ENCODE assay signal across 9 mouse cellular contexts in the genomic region with DNA sequence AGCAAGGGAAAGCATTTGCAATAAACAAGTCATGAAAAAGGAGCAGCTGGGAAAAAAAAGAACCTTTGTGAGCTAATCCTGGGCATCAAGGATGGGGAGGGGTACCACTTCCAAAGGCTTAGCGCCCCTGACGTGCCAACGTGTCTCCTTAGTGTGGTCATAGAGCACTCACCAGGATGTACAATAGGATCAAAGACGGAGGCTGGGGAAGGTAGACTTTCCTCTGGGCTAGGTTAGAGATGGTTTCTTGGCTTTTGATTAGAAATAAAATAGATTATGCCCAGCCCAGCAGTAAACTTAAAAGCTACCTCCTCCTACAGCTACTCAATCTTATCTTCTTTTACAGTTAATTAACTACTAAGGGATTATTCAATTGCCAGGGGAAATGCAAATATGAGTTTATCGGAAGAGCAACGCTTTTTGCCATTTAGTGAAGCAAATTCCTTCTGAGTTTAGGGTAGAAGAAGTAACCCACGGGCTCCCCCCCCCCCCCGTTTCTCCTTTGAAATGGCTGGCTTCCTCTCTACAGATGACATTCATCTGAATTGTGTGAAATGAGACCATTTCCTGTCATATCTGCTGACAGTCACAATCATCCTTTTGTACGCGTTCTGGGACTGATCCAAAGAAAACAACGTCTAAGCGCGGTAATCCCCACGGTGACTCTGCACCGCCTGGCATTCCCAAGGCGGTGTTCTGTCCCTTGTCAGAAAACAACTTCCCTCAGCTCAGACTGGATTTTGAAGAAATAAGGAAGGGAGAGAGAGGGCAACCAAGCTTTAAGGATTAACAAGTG.
DNase-seq lines count a peak whose midpoint lies in the region; ATAC-seq and TF ChIP-seq lines count a peak whose summit lies in the region.
"Had no signal": no experiment of that assay in that cellular context is flagged by ENCODE, and none has a peak within 500 bp of the region (broad histone marks: within the 10 kb centered on the region; RNA-seq: fewer than 3 reads in every experiment).

No protein-coding gene starts in this region.

- WGBS in liver, postnatal 0 days (ENCODE audit: insufficient replicate concordance): 56% methylated on average over 16 of the region's 16 CpGs
- 62% methylated on average over 16 of the region's 16 CpGs for WGBS in liver, embryonic 11.5 days
- WGBS in forebrain, embryonic 16.5 days: 47% methylated on average over 16 of the region's 16 CpGs
- WGBS in intestine, embryonic 15.5 days: 51% methylated on average over 16 of the region's 16 CpGs

- peak; percentile 43; the same call in 1 of the 2 replicates for ATAC-seq in liver, postnatal 0 days
- no peak for ATAC-seq in liver, embryonic 11.5 days (replicated peaks; ENCODE audit: low FRiP score)
- peak; percentile 39 for ATAC-seq in forebrain, embryonic 16.5 days
- ATAC-seq in intestine, embryonic 15.5 days: peak; percentile 72

- H3K4me3 ChIP-seq in liver, postnatal 0 days (ENCODE audit: low read depth, low read length): no peak overlapping the region
- H3K4me3 ChIP-seq in liver, embryonic 11.5 days (ENCODE audit: low read depth, low read length): no peak overlapping the region
- no peak overlapping the region for H3K4me3 ChIP-seq in forebrain, embryonic 16.5 days (replicated peaks; ENCODE audit: low read length)
- no peak overlapping the region for H3K4me3 ChIP-seq in intestine, embryonic 15.5 days (replicated peaks)
- H3K4me3 ChIP-seq: megakaryocyte, embryonic 14.5 days had no signal

- no peak for TF ChIP-seq CTCF in liver, postnatal 0 days (IDR thresholded peaks at IDR 0.05; ENCODE audit: low read depth)

- H3K27ac ChIP-seq in liver, postnatal 0 days (ENCODE audit: low read depth): no peak overlapping the region
- H3K27ac ChIP-seq in liver, embryonic 11.5 days (ENCODE audit: low read depth, low read length): no peak overlapping the region
- peak overlapping the region; percentile 38; the same call in 1 of the 2 replicates for H3K27ac ChIP-seq in forebrain, embryonic 16.5 days (ENCODE audit: low read length)
- H3K27ac ChIP-seq in intestine, embryonic 15.5 days: no peak overlapping the region

- H3K4me2 ChIP-seq in liver, postnatal 0 days (ENCODE audit: low read depth, low read length): no peak overlapping the region
- no peak overlapping the region for H3K4me2 ChIP-seq in liver, embryonic 11.5 days
- H3K4me2 ChIP-seq in forebrain, embryonic 16.5 days (ENCODE audit: low read length): no peak overlapping the region; the same call in 1 of the 2 replicates
- H3K4me2 ChIP-seq in intestine, embryonic 15.5 days (replicated peaks): no peak overlapping the region

- peaks cover 3% of the 10 kb centered on the region; the same call in 1 of the 2 replicates for H3K36me3 ChIP-seq in liver, postnatal 0 days (replicated peaks; ENCODE audit: insufficient read depth, low read length)
- no peaks in the 10 kb centered on the region for H3K36me3 ChIP-seq in liver, embryonic 11.5 days (ENCODE audit: control insufficient read depth, insufficient read depth, low read length)
- peaks cover 2% of the 10 kb centered on the region; the same call in 1 of the 2 replicates for H3K36me3 ChIP-seq in forebrain, embryonic 16.5 days (ENCODE audit: control insufficient read depth, insufficient read depth)
- H3K36me3 ChIP-seq in intestine, embryonic 15.5 days: no peaks in the 10 kb centered on the region

- no peak; the same call in 1 of the 2 replicates for TF ChIP-seq EP300 in liver, postnatal 0 days (IDR thresholded peaks at IDR 0.05; ENCODE audit: low read depth)

- no peaks in the 10 kb centered on the region for H3K4me1 ChIP-seq in liver, postnatal 0 days (ENCODE audit: insufficient read depth)
- H3K4me1 ChIP-seq in liver, embryonic 11.5 days (replicated peaks; ENCODE audit: control insufficient read depth, insufficient read depth, low read length): no peaks in the 10 kb centered on the region; the same call in 1 of the 2 replicates
- peaks cover 12% of the 10 kb centered on the region for H3K4me1 ChIP-seq in forebrain, embryonic 16.5 days (replicated peaks; ENCODE audit: control insufficient read depth, insufficient read depth, low read length)
- no peaks in the 10 kb centered on the region for H3K4me1 ChIP-seq in intestine, embryonic 15.5 days (replicated peaks)
- H3K4me1 ChIP-seq: megakaryocyte, embryonic 14.5 days had no signal

- no peak overlapping the region for H3K9ac ChIP-seq in liver, postnatal 0 days (replicated peaks)
- H3K9ac ChIP-seq in liver, embryonic 11.5 days (ENCODE audit: low read depth, low read length): no peak overlapping the region
- H3K9ac ChIP-seq in forebrain, embryonic 16.5 days (replicated peaks; ENCODE audit: low read depth, low read length): no peak overlapping the region
- no peak overlapping the region for H3K9ac ChIP-seq in intestine, embryonic 15.5 days

- DNase-seq in liver, postnatal 0 days: no peak
- no peak for DNase-seq in liver, embryonic 11.5 days (ENCODE audit: low spot score)
- DNase-seq in naive thymus-derived CD4-positive, alpha-beta T cell, adult 2 months (ENCODE audit: low read depth): peak; percentile 62
- DNase-seq in thymus, postnatal 25 days: no peak
- DNase-seq in adrenal gland, adult 18-20 months (ENCODE audit: low spot score in 2 of 2): no peak
- DNase-seq in right cerebral cortex, postnatal 36 days (ENCODE audit: low spot score in 2 of 2): no peak

- H3K27me3 ChIP-seq in liver, postnatal 0 days (ENCODE audit: insufficient read depth, low read length): no peaks in the 10 kb centered on the region
- no peaks in the 10 kb centered on the region for H3K27me3 ChIP-seq in liver, embryonic 11.5 days (replicated peaks; ENCODE audit: control insufficient read depth, insufficient read depth, low read length)
- no peaks in the 10 kb centered on the region for H3K27me3 ChIP-seq in forebrain, embryonic 16.5 days (replicated peaks; ENCODE audit: control insufficient read depth, insufficient read depth, low read length)
- H3K27me3 ChIP-seq in intestine, embryonic 15.5 days (replicated peaks): no peaks in the 10 kb centered on the region
- H3K27me3 ChIP-seq: megakaryocyte, embryonic 14.5 days had no signal

- H3K9me3 ChIP-seq in liver, postnatal 0 days (ENCODE audit: low read length): no peaks in the 10 kb centered on the region
- H3K9me3 ChIP-seq in liver, embryonic 11.5 days (ENCODE audit: control insufficient read depth, low read length): no peaks in the 10 kb centered on the region
- H3K9me3 ChIP-seq in forebrain, embryonic 16.5 days (ENCODE audit: control insufficient read depth, low read length): no peaks in the 10 kb centered on the region
- no peaks in the 10 kb centered on the region for H3K9me3 ChIP-seq in intestine, embryonic 15.5 days
